ENCODE assay signal across 27 mouse cellular contexts in the genomic region with DNA sequence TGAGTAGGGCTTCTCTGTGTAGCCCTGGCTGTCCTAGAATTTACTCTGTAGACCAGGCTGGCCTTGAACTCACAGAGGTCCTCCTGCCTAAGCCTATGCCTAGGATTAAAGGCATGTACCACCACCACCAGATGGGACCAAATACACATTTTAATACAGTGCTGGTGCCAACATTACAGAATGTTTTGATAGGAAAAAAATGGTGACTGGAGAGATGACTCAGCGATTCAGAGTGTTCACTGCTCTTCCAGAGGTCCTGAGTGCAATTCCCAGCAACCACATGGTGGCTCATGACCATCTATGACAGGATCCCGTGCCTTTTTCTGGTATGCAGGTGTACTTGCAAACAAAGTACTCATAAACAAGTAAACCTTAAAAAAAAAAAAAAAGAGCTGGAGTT.
"Had no signal": no experiment of that assay in that cellular context is flagged by ENCODE, and none has a peak within 500 bp of the region (broad histone marks: within the 10 kb centered on the region; RNA-seq: fewer than 3 reads in every experiment).

No protein-coding gene starts in this region.

- H3K36me3 ChIP-seq: heart, embryonic 10.5 days; hindbrain, embryonic 10.5 days had no signal

- H3K4me2 ChIP-seq: heart, embryonic 12.5 days; hindbrain, embryonic 12.5 days; hindbrain, embryonic 14.5 days; intestine, embryonic 15.5 days; kidney, embryonic 15.5 days; limb, embryonic 13.5 days; limb, embryonic 15.5 days; liver, embryonic 11.5 days had no signal

- DNase-seq: gastrocnemius, adult 2 months; gastrocnemius, postnatal 10 days; gastrocnemius, postnatal 25 days; heart, adult 18-20 months; heart, postnatal 10 days; heart, postnatal 4 days; kidney, adult 2 months; kidney, adult 9 months; kidney, postnatal 14 days; kidney, postnatal 36 days; layer of hippocampus, adult 9-11 months; layer of hippocampus, postnatal 36 days; left cerebral cortex, postnatal 4 days had no signal

- H3K27me3 ChIP-seq: heart, embryonic 12.5 days; hindbrain, embryonic 12.5 days; intestine, embryonic 15.5 days; kidney, embryonic 15.5 days; limb, embryonic 13.5 days; limb, embryonic 15.5 days had no signal

- H3K9ac ChIP-seq: heart, embryonic 12.5 days; hindbrain, embryonic 12.5 days; hindbrain, embryonic 14.5 days; intestine, embryonic 15.5 days; kidney, embryonic 15.5 days; limb, embryonic 13.5 days; limb, embryonic 15.5 days had no signal

- H3K4me1 ChIP-seq: heart, embryonic 10.5 days; heart, embryonic 12.5 days; intestine, embryonic 15.5 days; kidney, embryonic 15.5 days; limb, embryonic 13.5 days; limb, embryonic 15.5 days had no signal

- H3K27ac ChIP-seq: gastrocnemius, adult 2 months; heart, embryonic 10.5 days; hindbrain, embryonic 10.5 days; hindbrain, embryonic 12.5 days; hindbrain, embryonic 14.5 days; intestine, embryonic 15.5 days; kidney, embryonic 15.5 days; kidney, postnatal 0 days; limb, embryonic 13.5 days; limb, embryonic 15.5 days had no signal

- H3K9me3 ChIP-seq: heart, embryonic 10.5 days; heart, embryonic 12.5 days; hindbrain, embryonic 10.5 days; hindbrain, embryonic 12.5 days; intestine, embryonic 15.5 days; kidney, embryonic 15.5 days; limb, embryonic 13.5 days; limb, embryonic 15.5 days had no signal

- ATAC-seq: hindbrain, embryonic 16.5 days; inflammation-experienced regulatory T-cells, adult 6 months; intestine, embryonic 15.5 days; intestine, postnatal 0 days had no signal

- H3K4me3 ChIP-seq: gastrocnemius, adult 2 months; heart, embryonic 10.5 days; heart, embryonic 12.5 days; hindbrain, embryonic 10.5 days; hindbrain, embryonic 12.5 days; intestine, embryonic 15.5 days; kidney, embryonic 15.5 days; limb, embryonic 13.5 days; limb, embryonic 15.5 days had no signal
